Mouse (Mus musculus): ENCODE data around the gene Fry.

The Fry gene

GRCm38 (mm10) chr5:150347845-150348244 is 229.4 kb downstream of the Fry start:
- no peak for DNase-seq

- no peak for DNase-seq
These were observed 229.9 kb downstream of the Fry start for GRCm38 (mm10) chr5:150348302-150348701.

- DNase-seq: no peak
These were observed 232.7 kb downstream of the Fry start for GRCm38 (mm10) chr5:150351191-150351590.

GRCm38 (mm10) chr5:150358671-150359070 is 240.2 kb downstream of the Fry start:
- no peak for DNase-seq

GRCm38 (mm10) chr5:150362241-150362640 is 243.8 kb downstream of the Fry start:
- no peak for DNase-seq

- DNase-seq: no peak
These were observed 246.2 kb downstream of the Fry start for GRCm38 (mm10) chr5:150364621-150365020.

- no peak for DNase-seq
These were observed 248.6 kb downstream of the Fry start for GRCm38 (mm10) chr5:150367027-150367426.

GRCm38 (mm10) chr5:150370291-150370690 is 251.8 kb downstream of the Fry start:
- DNase-seq: no peak

GRCm38 (mm10) chr5:150370895-150371294 is 252.4 kb downstream of the Fry start:
- DNase-seq: no peak

- peak; percentile 21 for DNase-seq
These were observed 254.5 kb downstream of the Fry start for GRCm38 (mm10) chr5:150372956-150373355.

GRCm38 (mm10) chr5:150374778-150375559 is 256.5 kb downstream of the Fry start:
- DNase-seq: no peak

- DNase-seq: no peak
These were observed 260.1 kb downstream of the Fry start for GRCm38 (mm10) chr5:150378586-150378985.

GRCm38 (mm10) chr5:150380767-150381166 is 262.3 kb downstream of the Fry start:
- no peak for DNase-seq

- no peak for DNase-seq
These were observed 264.0 kb downstream of the Fry start for GRCm38 (mm10) chr5:150382411-150382810.

- DNase-seq: no peak
These were observed 266.1 kb downstream of the Fry start for GRCm38 (mm10) chr5:150384272-150385215.

- DNase-seq: no peak
These were observed 266.8 kb downstream of the Fry start for GRCm38 (mm10) chr5:150385224-150385623.

- DNase-seq: no peak
These were observed 270.2 kb downstream of the Fry start for GRCm38 (mm10) chr5:150388623-150389022.

GRCm38 (mm10) chr5:150389589-150390377 is 271.3 kb downstream of the Fry start:
- DNase-seq: no peak

GRCm38 (mm10) chr5:150390422-150390821 is 272.0 kb downstream of the Fry start:
- DNase-seq: no peak

- no peak for DNase-seq
These were observed 276.2 kb downstream of the Fry start for GRCm38 (mm10) chr5:150394645-150395044.

- no peak for DNase-seq
These were observed 284.5 kb downstream of the Fry start for GRCm38 (mm10) chr5:150402832-150403447.

GRCm38 (mm10) chr5:150404867-150405266 is 286.4 kb downstream of the Fry start:
- DNase-seq: no peak

Data from thymus, postnatal 4 days (tissue).